Comparison of ENCODE assay signal across 41 mouse cellular contexts in the genomic region with DNA sequence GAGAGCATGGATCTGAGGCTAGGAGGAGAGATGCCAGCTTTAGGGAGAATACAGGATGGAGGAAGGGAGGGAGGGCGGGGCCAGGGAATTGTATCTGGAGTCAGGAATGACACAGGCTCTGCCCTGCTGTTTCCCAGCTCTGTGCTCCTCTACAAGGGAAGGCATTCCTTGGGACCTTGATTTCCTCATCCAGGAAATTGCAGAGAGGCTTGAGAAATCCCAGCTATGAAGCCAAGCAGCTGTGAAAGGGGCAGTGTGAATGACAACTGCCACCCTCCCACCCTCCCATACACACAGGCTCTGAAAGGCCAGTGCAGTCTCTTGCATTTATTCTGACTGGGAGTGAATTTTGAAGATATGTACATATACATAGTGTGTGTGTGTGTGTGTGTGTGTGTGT. TPM values are rescaled to one million over a fixed set of nuclear protein-coding genes. Genes with fewer than 3 reads are reported as not detected.
DNase-seq lines count a peak whose midpoint lies in the region; ATAC-seq and TF ChIP-seq lines count a peak whose summit lies in the region.
"Had no signal": no experiment of that assay in that cellular context is flagged by ENCODE, and none has a peak within 500 bp of the region (broad histone marks: within the 10 kb centered on the region; RNA-seq: fewer than 3 reads in every experiment).

No protein-coding gene starts in this region.

- no peaks in the 10 kb centered on the region; the same call in 1 of the 2 replicates for H3K27me3 ChIP-seq in embryonic facial prominence, embryonic 14.5 days (replicated peaks; ENCODE audit: control insufficient read depth, insufficient read depth, low read length)
- H3K27me3 ChIP-seq in embryonic facial prominence, embryonic 10.5 days (replicated peaks; ENCODE audit: low read depth, poor library complexity, severe bottlenecking) = no peaks in the 10 kb centered on the region
- H3K27me3 ChIP-seq in lung, postnatal 0 days (replicated peaks; ENCODE audit: insufficient read depth, low read length) = no peaks in the 10 kb centered on the region
- H3K27me3 ChIP-seq: embryonic facial prominence, embryonic 12.5 days; forebrain, embryonic 15.5 days; hindbrain, embryonic 13.5 days; liver, embryonic 12.5 days had no signal

- no peaks in the 10 kb centered on the region for H3K9me3 ChIP-seq in embryonic facial prominence, embryonic 14.5 days (ENCODE audit: control insufficient read depth, low read length)
- H3K9me3 ChIP-seq in embryonic facial prominence, embryonic 10.5 days = no peaks in the 10 kb centered on the region
- no peaks in the 10 kb centered on the region for H3K9me3 ChIP-seq in lung, postnatal 0 days (ENCODE audit: low read length)
- H3K9me3 ChIP-seq: embryonic facial prominence, embryonic 12.5 days; forebrain, embryonic 10.5 days; forebrain, embryonic 15.5 days; heart, embryonic 10.5 days; hindbrain, embryonic 13.5 days; liver, embryonic 12.5 days had no signal

- H3K9ac ChIP-seq in embryonic facial prominence, embryonic 14.5 days (ENCODE audit: low read depth, low read length) = no peak overlapping the region
- H3K9ac ChIP-seq in lung, postnatal 0 days (replicated peaks; ENCODE audit: low read depth) = no peak overlapping the region
- H3K9ac ChIP-seq: embryonic facial prominence, embryonic 12.5 days; forebrain, embryonic 15.5 days; hindbrain, embryonic 13.5 days; liver, embryonic 12.5 days; liver, postnatal 0 days had no signal

- ATAC-seq in embryonic facial prominence, embryonic 14.5 days (ENCODE audit: low read depth) = no peak
- peak; percentile 85 for ATAC-seq in lung, postnatal 0 days
- no peak for ATAC-seq in monocyte, adult 5-6 weeks (replicated peaks; ENCODE audit: insufficient number of reproducible peaks, low FRiP score, low TSS enrichment, poor library complexity, severe bottlenecking)
- ATAC-seq: CD4-positive, CD25-positive, alpha-beta regulatory T cell, adult 4 months; forebrain, embryonic 15.5 days; intestine, embryonic 16.5 days; liver, embryonic 12.5 days; liver, postnatal 0 days had no signal

- no peak overlapping the region for H3K4me2 ChIP-seq in embryonic facial prominence, embryonic 14.5 days (ENCODE audit: low read depth, low read length)
- no peak overlapping the region for H3K4me2 ChIP-seq in lung, postnatal 0 days (replicated peaks; ENCODE audit: low read depth, low read length)
- H3K4me2 ChIP-seq: embryonic facial prominence, embryonic 12.5 days; forebrain, embryonic 15.5 days; hindbrain, embryonic 13.5 days; liver, embryonic 12.5 days; midbrain, embryonic 11.5 days had no signal

- H3K36me3 ChIP-seq in embryonic facial prominence, embryonic 14.5 days (ENCODE audit: control insufficient read depth, insufficient read depth, low read length) = no peaks in the 10 kb centered on the region
- H3K36me3 ChIP-seq in embryonic facial prominence, embryonic 10.5 days (replicated peaks) = no peaks in the 10 kb centered on the region
- H3K36me3 ChIP-seq in lung, postnatal 0 days (ENCODE audit: insufficient read depth, low read length) = no peaks in the 10 kb centered on the region
- H3K36me3 ChIP-seq: embryonic facial prominence, embryonic 12.5 days; forebrain, embryonic 10.5 days; forebrain, embryonic 15.5 days; heart, embryonic 10.5 days; hindbrain, embryonic 13.5 days; liver, embryonic 12.5 days had no signal

- DNase-seq in embryonic facial prominence, embryonic 14.5 days (ENCODE audit: low spot score) = peak; percentile 7
- DNase-seq in embryonic facial prominence, embryonic 10.5 days (ENCODE audit: low spot score) = no peak
- DNase-seq in NIH3T3 (ENCODE audit: low read depth) = peak; percentile 23
- DNase-seq in lung, postnatal 0 days (ENCODE audit: low spot score) = peak; percentile 88
- peak; percentile 31 to 66 for DNase-seq in lung, postnatal 4 days
- DNase-seq in B cell, adult 2 months = no peak
- DNase-seq in ovary, adult 18-20 months (ENCODE audit: low spot score) = no peak
- DNase-seq: adrenal gland, postnatal 10 days; cerebellum, adult 11 months; cerebellum, adult 9-10 months; cerebellum, postnatal 36 days; gastrocnemius, postnatal 25 days; heart, adult 11 months; heart, postnatal 4 days; kidney, adult 8-10 months; kidney, postnatal 10 days; left cerebral cortex, postnatal 4 days; liver, postnatal 0 days; thymus, adult 2 months; thymus, postnatal 36 days had no signal

- TF ChIP-seq CTCF in lung, postnatal 0 days (IDR thresholded peaks at IDR 0.05) = no peak

- no peak overlapping the region for H3K27ac ChIP-seq in embryonic facial prominence, embryonic 14.5 days (replicated peaks; ENCODE audit: low read depth, low read length)
- no peak overlapping the region for H3K27ac ChIP-seq in embryonic facial prominence, embryonic 10.5 days (replicated peaks)
- no peak overlapping the region for H3K27ac ChIP-seq in lung, postnatal 0 days (ENCODE audit: low read length)
- H3K27ac ChIP-seq: embryonic facial prominence, embryonic 12.5 days; forebrain, embryonic 10.5 days; forebrain, embryonic 15.5 days; heart, embryonic 10.5 days; hindbrain, embryonic 13.5 days; left cerebral cortex, adult 2 months; liver, embryonic 12.5 days; stomach, postnatal 0 days had no signal

- 45% methylated on average over 1 of the region's 1 CpGs for WGBS in embryonic facial prominence, embryonic 14.5 days
- 62% methylated on average over 1 of the region's 1 CpGs for WGBS in embryonic facial prominence, embryonic 10.5 days
- 62% methylated on average over 1 of the region's 1 CpGs for WGBS in lung, postnatal 0 days

- TF ChIP-seq EP300 in lung, postnatal 0 days (IDR thresholded peaks at IDR 0.05) = no peak

- no peak overlapping the region for H3K4me3 ChIP-seq in embryonic facial prominence, embryonic 14.5 days (ENCODE audit: low read depth, low read length)
- H3K4me3 ChIP-seq in embryonic facial prominence, embryonic 10.5 days = no peak overlapping the region
- H3K4me3 ChIP-seq in lung, postnatal 0 days (ENCODE audit: low read depth, low read length) = no peak overlapping the region
- H3K4me3 ChIP-seq: embryonic facial prominence, embryonic 12.5 days; forebrain, embryonic 10.5 days; forebrain, embryonic 15.5 days; heart, embryonic 10.5 days; hindbrain, embryonic 13.5 days; left cerebral cortex, adult 2 months; liver, embryonic 12.5 days had no signal

- H3K4me1 ChIP-seq in embryonic facial prominence, embryonic 14.5 days (ENCODE audit: control insufficient read depth, insufficient read depth, low read length) = no peaks in the 10 kb centered on the region
- no peaks in the 10 kb centered on the region for H3K4me1 ChIP-seq in embryonic facial prominence, embryonic 10.5 days
- no peaks in the 10 kb centered on the region for H3K4me1 ChIP-seq in lung, postnatal 0 days (ENCODE audit: insufficient read depth, low read depth, low read length)
- H3K4me1 ChIP-seq: embryonic facial prominence, embryonic 12.5 days; forebrain, embryonic 10.5 days; hindbrain, embryonic 13.5 days; liver, embryonic 12.5 days had no signal

RNA-seq across cellular contexts. Expression of a gene that starts 9.8 kb away (rescaled TPM):
- 0.07 TPM in 1 of 2 replicates, not detected in the other for polyA plus RNA-seq in embryonic facial prominence, embryonic 14.5 days (2014; fragmentation: Nextera tagmentation; extraction: Ambion mirVana)
- not detected in 2 replicates for polyA plus RNA-seq in embryonic facial prominence, embryonic 10.5 days (2016; fragmentation: Nextera tagmentation; extraction: Ambion mirVana)
- polyA plus RNA-seq in lung, postnatal 0 days (2015; fragmentation: Nextera tagmentation; extraction: Ambion mirVana) = 0.04 TPM in 1 of 2 replicates, not detected in the other
- total RNA-seq in monocyte, adult 5-6 weeks (2017) = not detected in 3 replicates
- total RNA-seq: gastrocnemius, adult 18-20 months; gastrocnemius, postnatal 25 days; heart, postnatal 4 days; layer of hippocampus, postnatal 14 days; left cerebral cortex, adult 2 months; left cerebral cortex, postnatal 4 days had no signal
- polyA plus RNA-seq: embryonic facial prominence, embryonic 12.5 days; forebrain, embryonic 10.5 days; forebrain, embryonic 15.5 days; frontal cortex, adult 2 months; heart, embryonic 10.5 days; heart, embryonic 16.5 days; hindbrain, embryonic 13.5 days; intestine, embryonic 16.5 days; limb, embryonic 14.5 days; liver, embryonic 12.5 days; midbrain, embryonic 11.5 days; midbrain, postnatal 0 days; neural tube, embryonic 14.5 days had no signal

RNA-seq across cellular contexts. Expression of a gene that starts 40.4 kb away (rescaled TPM):
- 0.54 and 0.82 TPM in 2 replicates for polyA plus RNA-seq in embryonic facial prominence, embryonic 14.5 days (2014; fragmentation: Nextera tagmentation; extraction: Ambion mirVana)
- not detected in 2 replicates for polyA plus RNA-seq in embryonic facial prominence, embryonic 10.5 days (2016; fragmentation: Nextera tagmentation; extraction: Ambion mirVana)
- 0.32 and 0.89 TPM in 2 replicates for polyA plus RNA-seq in lung, postnatal 0 days (2015; fragmentation: Nextera tagmentation; extraction: Ambion mirVana)
- total RNA-seq in monocyte, adult 5-6 weeks (2017) = not detected in 3 replicates
- total RNA-seq: gastrocnemius, adult 18-20 months; gastrocnemius, postnatal 25 days; heart, postnatal 4 days; megakaryocyte, adult 5-6 weeks; midbrain, postnatal 0 days had no signal
- polyA plus RNA-seq: forebrain, embryonic 10.5 days; forebrain, embryonic 15.5 days; hindbrain, embryonic 13.5 days; liver, embryonic 12.5 days; midbrain, embryonic 11.5 days; neural tube, embryonic 14.5 days; spleen, adult 2 months had no signal

RNA-seq across cellular contexts. Expression of a gene that starts 46.9 kb away (rescaled TPM):
- not detected in 2 replicates for polyA plus RNA-seq in embryonic facial prominence, embryonic 14.5 days (2014; fragmentation: Nextera tagmentation; extraction: Ambion mirVana)
- polyA plus RNA-seq in embryonic facial prominence, embryonic 10.5 days (2016; fragmentation: Nextera tagmentation; extraction: Ambion mirVana) = not detected in 2 replicates
- polyA plus RNA-seq in lung, postnatal 0 days (2015; fragmentation: Nextera tagmentation; extraction: Ambion mirVana) = not detected in 2 replicates
- total RNA-seq in monocyte, adult 5-6 weeks (2017) = not detected in 3 replicates
- total RNA-seq: gastrocnemius, adult 18-20 months; gastrocnemius, postnatal 25 days; heart, postnatal 4 days; layer of hippocampus, postnatal 14 days; left cerebral cortex, adult 2 months; left cerebral cortex, postnatal 4 days; megakaryocyte, adult 5-6 weeks; midbrain, postnatal 0 days had no signal
- polyA plus RNA-seq: CD4-positive, CD25-positive, alpha-beta regulatory T cell, adult 4 months; embryonic facial prominence, embryonic 12.5 days; forebrain, embryonic 10.5 days; forebrain, embryonic 15.5 days; frontal cortex, adult 2 months; heart, embryonic 16.5 days; hindbrain, embryonic 13.5 days; limb, embryonic 14.5 days; liver, embryonic 12.5 days; midbrain, embryonic 11.5 days; midbrain, postnatal 0 days; neural tube, embryonic 14.5 days; spleen, adult 2 months had no signal

RNA-seq across cellular contexts. Expression of a gene that starts 58.5 kb away (rescaled TPM):
- polyA plus RNA-seq in embryonic facial prominence, embryonic 14.5 days (2014; fragmentation: Nextera tagmentation; extraction: Ambion mirVana) = not detected in 2 replicates
- polyA plus RNA-seq in embryonic facial prominence, embryonic 10.5 days (2016; fragmentation: Nextera tagmentation; extraction: Ambion mirVana) = not detected in 2 replicates
- polyA plus RNA-seq in lung, postnatal 0 days (2015; fragmentation: Nextera tagmentation; extraction: Ambion mirVana) = not detected in 2 replicates
- not detected in 3 replicates for total RNA-seq in monocyte, adult 5-6 weeks (2017)
- total RNA-seq: adrenal gland, postnatal 10 days; gastrocnemius, adult 18-20 months; gastrocnemius, postnatal 25 days; heart, postnatal 4 days; layer of hippocampus, postnatal 14 days; left cerebral cortex, adult 2 months; left cerebral cortex, postnatal 4 days; megakaryocyte, adult 5-6 weeks; midbrain, postnatal 0 days had no signal
- polyA plus RNA-seq: CD4-positive, CD25-positive, alpha-beta regulatory T cell, adult 4 months; embryonic facial prominence, embryonic 12.5 days; forebrain, embryonic 10.5 days; forebrain, embryonic 15.5 days; frontal cortex, adult 2 months; heart, embryonic 10.5 days; heart, embryonic 16.5 days; hindbrain, embryonic 13.5 days; intestine, embryonic 16.5 days; limb, embryonic 14.5 days; liver, embryonic 12.5 days; liver, postnatal 0 days; midbrain, embryonic 11.5 days; midbrain, postnatal 0 days; neural tube, embryonic 14.5 days; spleen, adult 2 months; stomach, postnatal 0 days; thymus, adult 2 months had no signal

Comparison
In these comparisons a context has a peak if more than half of its experiments do, and no peak if none do; other contexts are left out.
1. DNase-seq: peak in embryonic facial prominence, embryonic 14.5 days (single experiment), NIH3T3 (single experiment), lung, postnatal 0 days (single experiment) and lung, postnatal 4 days (2 of 2); none in embryonic facial prominence, embryonic 10.5 days (single experiment), B cell, adult 2 months (0 of 2) and ovary, adult 18-20 months (single experiment).